In the genomic region with DNA sequence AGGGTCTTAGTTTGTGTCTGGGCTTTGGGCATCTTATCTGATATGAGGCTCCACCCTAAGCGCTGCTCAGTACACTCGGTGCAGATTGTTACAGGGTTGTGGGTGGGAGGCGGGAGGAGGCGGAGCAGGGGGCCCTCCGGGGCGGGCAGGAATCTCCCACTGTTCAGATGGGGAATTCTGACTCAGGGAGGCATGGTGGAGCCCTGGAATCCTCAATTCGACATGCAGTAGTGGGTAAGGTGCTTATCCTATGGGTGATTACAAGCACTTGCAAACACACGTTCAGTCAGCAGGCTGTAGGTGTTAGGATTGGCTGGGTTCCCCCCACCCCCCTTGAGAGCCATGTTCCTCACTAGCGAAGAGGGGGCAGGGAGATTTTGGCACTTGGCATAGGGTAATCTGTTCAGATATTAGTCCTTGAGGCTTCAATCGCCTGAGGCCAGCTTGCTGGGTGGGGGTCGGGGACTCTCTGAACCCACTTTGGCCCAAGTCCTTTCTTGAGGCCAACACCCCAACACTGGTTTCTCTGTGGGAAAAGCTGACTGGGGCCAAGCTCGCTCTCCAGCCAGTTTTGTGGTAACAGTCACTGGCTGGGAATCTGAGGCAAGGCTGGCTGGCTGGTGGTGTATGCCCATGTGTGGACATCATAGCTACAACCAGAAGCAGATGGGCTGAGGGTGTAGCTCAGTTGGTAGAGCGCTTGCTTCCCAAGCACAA, we compare ENCODE assay signal across 1 mouse cellular context.
TF ChIP-seq lines count a peak whose summit lies in the region.

No protein-coding gene starts in this region.

TF ChIP-seq in MEL, 35 proteins besides CTCF, POLR2A, EP300 and RAD21 (continued from another document):
- 0 out of 2 replicates have a peak, but pooled peaks have one; percentile 19 for TF ChIP-seq HCFC1 (IDR thresholded peaks at IDR 0.05; ENCODE audit: low read depth, low read length)
- TF ChIP-seq MXI1 (IDR thresholded peaks at IDR 0.05; ENCODE audit: low read depth, low read length) = no peak
- TF ChIP-seq GABPA (IDR thresholded peaks at IDR 0.05; ENCODE audit: low read depth, low read length) = no peak
- no peak for TF ChIP-seq BHLHE40 (IDR thresholded peaks at IDR 0.05; ENCODE audit: borderline replicate concordance, low read depth, low read length)
- TF ChIP-seq TAL1 (IDR thresholded peaks at IDR 0.05; ENCODE audit: low read length) = no peak
- TF ChIP-seq ZC3H11A (IDR thresholded peaks at IDR 0.05; ENCODE audit: low read depth, low read length) = no peak
- TF ChIP-seq ZNF384 (IDR thresholded peaks at IDR 0.05; ENCODE audit: low read depth, low read length) = no peak
- TF ChIP-seq MEF2A (IDR thresholded peaks at IDR 0.05; ENCODE audit: extremely low read depth, insufficient replicate concordance, low read depth, low read length, poor library complexity, severe bottlenecking) = no peak
- TF ChIP-seq GATA1 (IDR thresholded peaks at IDR 0.05; ENCODE audit: low read depth, low read length) = peak; percentile 67; the same call in 1 of the 2 replicates
